Mouse (Mus musculus) MEL (cell line): ENCODE results near the gene Chst13. TPM values are rescaled to one million over a fixed set of nuclear protein-coding genes. Genes with fewer than 3 reads are reported as not detected.

Experiments used
- DNase-seq: peaks from one replicate; pipeline ENCODE4 v3.0.0; 2011; ENCODE audit warnings: low read depth, low spot score
- H3K27ac ChIP-seq: 2 replicates; pipeline ENCODE4 v1.5.1; 2012; ENCODE audit warnings: low read depth, mild to moderate bottlenecking, control low read depth, low read length, moderate library complexity; ENCODE audit not compliant: control insufficient read depth
- H3K27me3 ChIP-seq, 2 experiments: fragments of 150-350 bp in 1 of 2; sonication (generic) in 1 of 2; 2 replicates each; pipeline ENCODE4 v1.6.1; 2012; ENCODE audit warnings: low read length in 2 of 2, mild to moderate bottlenecking in 2 of 2, improper control_type of control experiment in 1 of 2, moderate library complexity in 1 of 2; ENCODE audit not compliant: insufficient read depth in 2 of 2, control insufficient read depth in 1 of 2
- H3K36me3 ChIP-seq, 2 experiments: 2 replicates each; pipeline ENCODE4 v1.6.1; 2012 to 2014; ENCODE audit warnings: low read length in 2 of 2, improper control_type of control experiment in 1 of 2, inconsistent platforms in 1 of 2, mild to moderate bottlenecking in 1 of 2; ENCODE audit not compliant: insufficient read depth in 2 of 2, control insufficient read depth in 1 of 2
- H3K4me1 ChIP-seq, 2 experiments: fragments of 150-350 bp in 1 of 2; sonication (generic) in 1 of 2; 2 replicates each; pipeline ENCODE4 v1.6.1; 2012; ENCODE audit warnings: low read length in 2 of 2, improper control_type of control experiment in 1 of 2, mild to moderate bottlenecking in 1 of 2; ENCODE audit not compliant: insufficient read depth in 2 of 2, control insufficient read depth in 1 of 2
- H3K4me3 ChIP-seq, 2 experiments: fragments of 150-350 bp in 1 of 2; sonication (generic) in 1 of 2; 2 replicates each; pipeline ENCODE4 v1.5.1; 2012; ENCODE audit warnings: low read depth in 2 of 2, low read length in 2 of 2, mild to moderate bottlenecking in 2 of 2, moderate library complexity in 2 of 2, control low read depth in 1 of 2, improper control_type of control experiment in 1 of 2; ENCODE audit not compliant: control insufficient read depth in 1 of 2, insufficient read depth in 1 of 2
- H3K79me2 ChIP-seq: 2 replicates; pipeline ENCODE4 v1.6.1; 2012; ENCODE audit warnings: mild to moderate bottlenecking, low read length, moderate library complexity; ENCODE audit not compliant: control insufficient read depth, poor library complexity, insufficient read depth
- H3K9ac ChIP-seq: 2 replicates; pipeline ENCODE4 v1.6.1; 2012; ENCODE audit warnings: low read depth, mild to moderate bottlenecking, control low read depth, low read length, moderate library complexity; ENCODE audit not compliant: control insufficient read depth, poor library complexity, severe bottlenecking
- H3K9me3 ChIP-seq: fragments of 150-350 bp; sonication (generic); replicated peaks from 2 replicates; pipeline ENCODE4 v1.6.1; 2012; ENCODE audit warnings: mild to moderate bottlenecking, low read length, improper control_type of control experiment, moderate library complexity; ENCODE audit not compliant: insufficient read depth
- ELF1 ChIP-seq: IDR thresholded peaks from 2 replicates; pipeline ENCODE4 v1.6.1; 2014; ENCODE audit warnings: low read depth, mild to moderate bottlenecking, inconsistent platforms, low read length, improper control_type of control experiment, moderate library complexity
- EP300 ChIP-seq, 2 experiments: IDR thresholded peaks; 2 replicates each; pipeline ENCODE4 v1.6.1; 2011; ENCODE audit warnings: improper control_type of control experiment in 2 of 2, low read length in 2 of 2, low read depth in 1 of 2, mild to moderate bottlenecking in 1 of 2
- ETS1 ChIP-seq: IDR thresholded peaks from 2 replicates; pipeline ENCODE4 v1.6.1; 2012; ENCODE audit warnings: low read depth, mild to moderate bottlenecking, inconsistent platforms, low read length, improper control_type of control experiment, moderate library complexity
- GABPA ChIP-seq: IDR thresholded peaks from 2 replicates; pipeline ENCODE4 v1.6.1; 2012; ENCODE audit warnings: low read depth, mild to moderate bottlenecking, inconsistent platforms, low read length, improper control_type of control experiment, moderate library complexity
- HCFC1 ChIP-seq: IDR thresholded peaks from 2 replicates; pipeline ENCODE4 v1.6.1; 2012; ENCODE audit warnings: low read depth, mild to moderate bottlenecking, inconsistent platforms, low read length, improper control_type of control experiment, moderate library complexity
- JUND ChIP-seq: IDR thresholded peaks from 2 replicates; pipeline ENCODE4 v1.6.1; 2011; ENCODE audit warnings: low read depth, mild to moderate bottlenecking, improper control_type of control experiment, low read length
- KAT2A ChIP-seq: conservative IDR thresholded peaks from 2 replicates; pipeline ENCODE4 v1.6.1; 2012; ENCODE audit warnings: low read depth, low read length, improper control_type of control experiment, inconsistent platforms
- MAFK ChIP-seq: IDR thresholded peaks from 2 replicates; pipeline ENCODE4 v1.6.1; 2011; ENCODE audit warnings: low read depth, mild to moderate bottlenecking, low read length, improper control_type of control experiment, borderline replicate concordance
- MAX ChIP-seq: IDR thresholded peaks from 2 replicates; pipeline ENCODE4 v1.6.1; 2011; ENCODE audit warnings: low read length, improper control_type of control experiment
- MXI1 ChIP-seq: IDR thresholded peaks from 2 replicates; pipeline ENCODE4 v1.6.1; 2011; ENCODE audit warnings: mild to moderate bottlenecking, low read depth, low read length, improper control_type of control experiment
- MYC ChIP-seq: IDR thresholded peaks from 2 replicates; pipeline ENCODE4 v1.6.1; 2011; ENCODE audit warnings: low read depth, mild to moderate bottlenecking, low read length, improper control_type of control experiment, moderate library complexity
- NELFE ChIP-seq: IDR thresholded peaks from 2 replicates; pipeline ENCODE4 v1.6.1; 2011; ENCODE audit warnings: low read depth, low read length, improper control_type of control experiment
- NRF1 ChIP-seq: IDR thresholded peaks from 2 replicates; pipeline ENCODE4 v1.6.1; 2014; ENCODE audit warnings: low read depth, mild to moderate bottlenecking, inconsistent platforms, low read length, improper control_type of control experiment, moderate library complexity; ENCODE audit not compliant: poor library complexity, insufficient read depth, severe bottlenecking
- POLR2A ChIP-seq, 2 experiments: IDR thresholded peaks; 2 replicates each; pipeline ENCODE4 v1.6.1; 2011 to 2012; ENCODE audit warnings: low read length in 2 of 2, mild to moderate bottlenecking in 2 of 2, control low read depth in 1 of 2, improper control_type of control experiment in 1 of 2, low read depth in 1 of 2, moderate library complexity in 1 of 2; ENCODE audit not compliant: control insufficient read depth in 1 of 2, insufficient read depth in 1 of 2, poor library complexity in 1 of 2
- POLR2AphosphoS2 ChIP-seq: IDR thresholded peaks from 2 replicates; pipeline ENCODE4 v1.6.1; 2011; ENCODE audit warnings: low read length, improper control_type of control experiment
- POLR2AphosphoS5 ChIP-seq: IDR thresholded peaks from 2 replicates; pipeline ENCODE4 v1.6.1; 2012; ENCODE audit warnings: low read depth, borderline replicate concordance, mild to moderate bottlenecking, inconsistent platforms, low read length, moderate library complexity, mixed read lengths
- RAD21 ChIP-seq: IDR thresholded peaks from 2 replicates; pipeline ENCODE4 v1.6.1; 2011; ENCODE audit warnings: mild to moderate bottlenecking, low read depth, low read length, improper control_type of control experiment
- RCOR1 ChIP-seq: IDR thresholded peaks from 2 replicates; pipeline ENCODE4 v1.6.1; 2012; ENCODE audit warnings: low read depth, mild to moderate bottlenecking, inconsistent platforms, low read length, improper control_type of control experiment
- SIN3A ChIP-seq: IDR thresholded peaks from 2 replicates; pipeline ENCODE4 v1.6.1; 2012; ENCODE audit warnings: low read length, improper control_type of control experiment, inconsistent platforms
- SMC3 ChIP-seq: IDR thresholded peaks from 2 replicates; pipeline ENCODE4 v1.6.1; 2011; ENCODE audit warnings: low read depth, low read length, improper control_type of control experiment
- TAL1 ChIP-seq: IDR thresholded peaks from 2 replicates; pipeline ENCODE4 v1.6.1; 2012; ENCODE audit warnings: mild to moderate bottlenecking, inconsistent platforms, low read length, moderate library complexity, mixed read lengths
- TBP ChIP-seq: IDR thresholded peaks from 2 replicates; pipeline ENCODE4 v1.8.0; 2011; ENCODE audit warnings: low read depth, low read length, improper control_type of control experiment
- TCF12 ChIP-seq: IDR thresholded peaks from 2 replicates; pipeline ENCODE4 v1.6.1; 2014; ENCODE audit warnings: low read depth, mild to moderate bottlenecking, inconsistent platforms, low read length, improper control_type of control experiment, moderate library complexity
- UBTF ChIP-seq: IDR thresholded peaks from 2 replicates; pipeline ENCODE4 v1.6.1; 2012; ENCODE audit warnings: low read depth, mild to moderate bottlenecking, inconsistent platforms, low read length, improper control_type of control experiment, moderate library complexity, borderline replicate concordance; ENCODE audit not compliant: insufficient read depth
- USF1 ChIP-seq: IDR thresholded peaks from 2 replicates; pipeline ENCODE4 v1.6.1; 2014; ENCODE audit warnings: low read depth, mild to moderate bottlenecking, inconsistent platforms, low read length, improper control_type of control experiment, moderate library complexity
- USF2 ChIP-seq, 2 experiments: IDR thresholded peaks; 2 replicates each; pipeline ENCODE4 v1.6.1; 2011 to 2012; ENCODE audit warnings: improper control_type of control experiment in 2 of 2, low read length in 2 of 2, borderline replicate concordance in 1 of 2, inconsistent platforms in 1 of 2, low read depth in 1 of 2, mild to moderate bottlenecking in 1 of 2; ENCODE audit not compliant: insufficient read depth in 1 of 2
- ZC3H11A ChIP-seq: IDR thresholded peaks from 2 replicates; pipeline ENCODE4 v1.6.1; 2012; ENCODE audit warnings: low read depth, mild to moderate bottlenecking, inconsistent platforms, low read length, improper control_type of control experiment
- ZMIZ1 ChIP-seq: IDR thresholded peaks from 2 replicates; pipeline ENCODE4 v1.6.1; 2012; ENCODE audit warnings: low read depth, mild to moderate bottlenecking, inconsistent platforms, low read length, improper control_type of control experiment, moderate library complexity
- ZNF384 ChIP-seq: IDR thresholded peaks from 2 replicates; pipeline ENCODE4 v1.6.1; 2012; ENCODE audit warnings: low read depth, mild to moderate bottlenecking, inconsistent platforms, low read length, improper control_type of control experiment
- polyA plus RNA-seq, 2 experiments: library from polyadenylated mRNA; stranded (reverse) in 1 of 2; unstranded in 1 of 2; fragments of >175 nt in 1 of 2; fragments of >200 nt in 1 of 2; gene quantifications; 2 replicates each; pipeline versions ENCODE4 v1.2.1 to v1.2.4; 2012; ENCODE audit warnings: low replicate concordance in 2 of 2, low read depth in 1 of 2; ENCODE audit not compliant: insufficient read length in 2 of 2, insufficient read depth in 1 of 2, missing spikeins in 1 of 2
- total RNA-seq: library from RNA; depleted of rRNA; stranded (reverse); fragments of 300-350 nt; gene quantifications from 2 replicates; pipeline ENCODE4 v1.2.3, GENCODE M21; 2012

The Chst13 gene
- total and polyA plus RNA-seq, 3 experiments: not detected

GRCm38 (mm10) chr6:90368976-90369724, 44.2 kb upstream of the Chst13 start, which contains the start of gene Zxdc:
Gene Zxdc, plus strand, starts transcription at chr6:90369492.
- H3K27ac ChIP-seq: no peak within 1 kb of the TSS
- H3K4me3 ChIP-seq: peak within 1 kb of the TSS; percentile 76 to 94
- H3K4me1 ChIP-seq: peaks cover 12 to 25% of the 10 kb centered on the region in 2 experiments
- peak; percentile 97 for DNase-seq
- peaks cover 9 to 30% of the 10 kb centered on the region in 2 experiments for H3K36me3 ChIP-seq
- peak within 1 kb of the TSS; percentile 87 for H3K9ac ChIP-seq
- peaks cover 21% of the 10 kb centered on the region for H3K79me2 ChIP-seq
- no peak for TF ChIP-seq ZNF384
- no peak for TF ChIP-seq JUND
- TF ChIP-seq UBTF: no peak
- peak; percentile 66 to 86 for TF ChIP-seq POLR2A (IDR thresholded peaks at IDR 0.05; ENCODE audit: control insufficient read depth in 1 of 2, insufficient read depth in 1 of 2, low read depth in 1 of 2, low read length in 2 of 2, poor library complexity in 1 of 2)
- peak; percentile 67; the same call in 1 of the 2 replicates for TF ChIP-seq MXI1
- peak; percentile 51; the same call in 1 of the 2 replicates for TF ChIP-seq MYC
- TF ChIP-seq MAFK: no peak
- peak; percentile 76 for TF ChIP-seq POLR2AphosphoS2
- TF ChIP-seq USF2 (IDR thresholded peaks at IDR 0.05; ENCODE audit: borderline replicate concordance in 1 of 2, insufficient read depth in 1 of 2, low read depth in 1 of 2, low read length in 2 of 2): no peak
- TF ChIP-seq KAT2A: no peak; the same call in 1 of the 2 replicates
- peak; percentile 56; the same call in 1 of the 2 replicates for TF ChIP-seq TBP
- TF ChIP-seq NELFE: peak; percentile 75
- TF ChIP-seq HCFC1: peak; percentile 84
- 0 out of 2 replicates have a peak, but pooled peaks have one; percentile 13 for TF ChIP-seq ELF1
- peak; percentile 98 for TF ChIP-seq NRF1
- TF ChIP-seq TCF12: peak; percentile 52; the same call in 1 of the 2 replicates
- TF ChIP-seq RAD21: no peak
- TF ChIP-seq EP300 (IDR thresholded peaks at IDR 0.05; ENCODE audit: low read depth in 1 of 2, low read length in 2 of 2): no peak
- no peak for TF ChIP-seq ZMIZ1
- TF ChIP-seq ETS1: no peak
- no peak for TF ChIP-seq TAL1
- no peak for TF ChIP-seq SMC3
- peak; percentile 84 for TF ChIP-seq USF1
- no peak for TF ChIP-seq GABPA
- TF ChIP-seq SIN3A: peak; percentile 57
- TF ChIP-seq POLR2AphosphoS5: no peak
- TF ChIP-seq ZC3H11A: no peak
- TF ChIP-seq RCOR1: no peak
- peak; percentile 63 for TF ChIP-seq MAX
- H3K9me3 ChIP-seq: no peaks in the 10 kb centered on the region
- peaks cover 0 to 4% of the 10 kb centered on the region in 2 experiments; a peak in 1 of 4 replicates for H3K27me3 ChIP-seq
